Mouse (Mus musculus) spleen, adult 12 weeks (tissue): ENCODE results near the gene Gypa.

Source experiments
- DNase-seq: peaks from one replicate; pipeline ENCODE4 v3.0.0; 2022; ENCODE audit warnings: low spot score

Gypa gene

GRCm38 (mm10) chr8:80493523-80494345 is at the start of gene Gypa:
TSS of gene Gypa (plus strand) at chr8:80493781.
- DNase-seq = peak; percentile 76

GRCm38 (mm10) chr8:80444534-80445072 is 49.0 kb upstream of the Gypa start:
- no peak for DNase-seq

- no peak for DNase-seq
Measured at GRCm38 (mm10) chr8:80447217-80447616, 46.4 kb upstream of the Gypa start.

- no peak for DNase-seq
Measured at GRCm38 (mm10) chr8:80451938-80452690, 41.5 kb upstream of the Gypa start.

- no peak for DNase-seq
Measured at GRCm38 (mm10) chr8:80463450-80463917, 30.1 kb upstream of the Gypa start.

- DNase-seq = no peak
Measured at GRCm38 (mm10) chr8:80474971-80475370, 18.6 kb upstream of the Gypa start.

- no peak for DNase-seq
Measured at GRCm38 (mm10) chr8:80478156-80478555, 15.4 kb upstream of the Gypa start.

GRCm38 (mm10) chr8:80479129-80479528 is 14.5 kb upstream of the Gypa start:
- DNase-seq = no peak

GRCm38 (mm10) chr8:80482173-80482572 is 11.4 kb upstream of the Gypa start:
- no peak for DNase-seq

- DNase-seq = no peak
Measured at GRCm38 (mm10) chr8:80482822-80483774, 10.5 kb upstream of the Gypa start.

- no peak for DNase-seq
Measured at GRCm38 (mm10) chr8:80491562-80491961, 2.0 kb upstream of the Gypa start.

- peak; percentile 64 for DNase-seq
Measured at GRCm38 (mm10) chr8:80492987-80493441, 567 bp upstream of the Gypa start.

- no peak for DNase-seq
Measured at GRCm38 (mm10) chr8:80494346-80494660, 722 bp downstream of the Gypa start.

- peak; percentile 51 for DNase-seq
Measured at GRCm38 (mm10) chr8:80494819-80495218, 1.2 kb downstream of the Gypa start.

GRCm38 (mm10) chr8:80495527-80495926 is 1.9 kb downstream of the Gypa start:
- peak; percentile 30 for DNase-seq

GRCm38 (mm10) chr8:80497323-80497722 is 3.7 kb downstream of the Gypa start:
- DNase-seq = no peak

GRCm38 (mm10) chr8:80500244-80500643 is 6.7 kb downstream of the Gypa start:
- peak; percentile 53 for DNase-seq

- no peak for DNase-seq
Measured at GRCm38 (mm10) chr8:80500773-80501172, 7.2 kb downstream of the Gypa start.

GRCm38 (mm10) chr8:80501283-80501682 is 7.7 kb downstream of the Gypa start:
- peak; percentile 55 for DNase-seq

GRCm38 (mm10) chr8:80526382-80527355 is 33.1 kb downstream of the Gypa start:
- DNase-seq = no peak
